Mouse (Mus musculus): ENCODE measurements around the gene Ankar. TPM values are rescaled to one million over a fixed set of nuclear protein-coding genes. Genes with fewer than 3 reads are reported as not detected.

Ankar gene
- total RNA-seq, 2 experiments from 2014 or later, result not detected

GRCm38 (mm10) chr1:72601233-72601632 lies 99.1 kb downstream of the Ankar start:
- intact Hi-C loops (cut with DNase I), result no loop called here
- no peak for TF ChIP-seq CTCF (IDR thresholded peaks at IDR 0.05)
- DNase-seq (ENCODE audit: extremely low spot score in 1 of 2, low spot score in 2 of 2), result no peak
- no peak overlapping the region for H3K4me3 ChIP-seq
- H3K27ac ChIP-seq, result no peak overlapping the region

- H3K4me3 ChIP-seq, result no peak overlapping the region
- no peak for TF ChIP-seq CTCF (IDR thresholded peaks at IDR 0.05)
- H3K27ac ChIP-seq, result no peak overlapping the region
- no peak for DNase-seq (ENCODE audit: extremely low spot score in 1 of 2, low spot score in 2 of 2)
- intact Hi-C loops (cut with DNase I), result no loop called here
These were observed 99.6 kb downstream of the Ankar start for GRCm38 (mm10) chr1:72600778-72601177.

GRCm38 (mm10) chr1:72599146-72600101 lies 101.0 kb downstream of the Ankar start:
- DNase-seq (ENCODE audit: extremely low spot score in 1 of 2, low spot score in 2 of 2), result no peak
- H3K27ac ChIP-seq, result no peak overlapping the region
- TF ChIP-seq CTCF (IDR thresholded peaks at IDR 0.05), result no peak
- intact Hi-C loops (cut with DNase I), result no loop called here
- no peak overlapping the region for H3K4me3 ChIP-seq

DNA sequence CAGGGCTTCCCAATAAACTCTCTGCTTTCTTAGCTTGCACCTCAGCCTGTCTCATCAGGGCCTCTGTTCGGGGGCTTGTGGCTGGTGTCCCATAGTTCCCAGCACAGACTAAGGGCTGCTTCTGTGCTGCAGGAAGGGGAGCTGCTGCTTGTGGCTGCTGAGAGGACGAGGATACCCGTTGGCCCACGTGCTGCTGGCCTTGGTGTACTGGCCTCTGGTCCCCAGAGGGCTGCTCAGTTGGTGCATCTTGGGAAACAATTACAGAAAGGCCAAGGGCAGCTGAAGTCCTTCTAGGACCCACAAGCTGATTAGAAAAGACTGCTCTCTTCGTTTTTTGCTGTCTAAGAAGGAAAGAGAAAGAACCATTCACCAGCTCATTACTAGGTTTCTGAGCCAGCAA lies 104.1 kb downstream of the Ankar start:
- intact Hi-C loops (cut with DNase I), result no loop called here
- no peak overlapping the region for H3K27ac ChIP-seq
- TF ChIP-seq CTCF (IDR thresholded peaks at IDR 0.05), result no peak
- DNase-seq (ENCODE audit: extremely low spot score in 1 of 2, low spot score in 2 of 2), result no peak
- H3K4me3 ChIP-seq, result no peak overlapping the region

- Histone ChIP-seq H3K27ac (no peak overlapping the region), H3K4me3 (no peak overlapping the region)
- no peak for TF ChIP-seq CTCF (IDR thresholded peaks at IDR 0.05)
- intact Hi-C loops (cut with DNase I), result no loop called here
- DNase-seq (ENCODE audit: extremely low spot score in 1 of 2, low spot score in 2 of 2), result no peak
These were observed 104.7 kb downstream of the Ankar start for GRCm38 (mm10) chr1:72595686-72596085.

- Histone ChIP-seq H3K27ac (peak overlapping the region; percentile 58), H3K4me3 (no peak overlapping the region)
- TF ChIP-seq CTCF (IDR thresholded peaks at IDR 0.05), result peak; percentile 13
- DNase-seq (ENCODE audit: extremely low spot score in 1 of 2, low spot score in 2 of 2), result peak; percentile 67 to 69
- intact Hi-C loops (cut with DNase I), result loop anchor here (1.0 kb wide), 1 partner anchor 10 kb away; the partner anchor contains the start of gene Smarcal1
These were observed 106.9 kb downstream of the Ankar start for GRCm38 (mm10) chr1:72593340-72593951.

Other genes with a start within 250 kb of the Ankar start
- gene March4, start 163.6 kb downstream of the Ankar start, total RNA-seq (2021), result 10 to 100 TPM; 17.9 to 22.6 TPM
- 10 to 100 TPM; 69.0 to 72.4 TPM for gene Smarcal1, start 117.3 kb downstream of the Ankar start, total RNA-seq (2021)
- gene Rpl37a, start 10.7 kb upstream of the Ankar start, total RNA-seq (2021), result 100 to 1,000 TPM; 546 to 562 TPM
- gene Igfbp2, start 123.9 kb upstream of the Ankar start, total RNA-seq (2021), result 10 to 100 TPM; 71.2 to 74.0 TPM
- gene Igfbp5, start 174.3 kb upstream of the Ankar start, total RNA-seq (2021), result 10 to 100 TPM; 42.7 to 51.6 TPM